Mouse (Mus musculus): ENCODE measurements around the gene Kcnk10. TPM values are rescaled to one million over a fixed set of nuclear protein-coding genes. Genes with fewer than 3 reads are reported as not detected.

The Kcnk10 gene
- total and polyA plus RNA-seq, 3 experiments = 2.4 to 7.5 (median 3.8) TPM

GRCm38 (mm10) chr12:98562341-98562977 is 15.7 kb downstream of the Kcnk10 start:
- Histone ChIP-seq H3K27me3 (replicated peaks) (no peaks in the 10 kb centered on the region), H3K36me3 (replicated peaks in 1 of 2; ENCODE audit: control insufficient read depth in 1 of 2, insufficient read depth in 1 of 2, low read length in 1 of 2) (peaks cover 0 to 12% of the 10 kb centered on the region in 2 experiments), H3K9ac (ENCODE audit: insufficient read depth, low read depth) (no peak overlapping the region), H3K79me2 (replicated peaks; ENCODE audit: control insufficient read depth, extremely low read depth, insufficient read depth, poor library complexity, severe bottlenecking) (no peaks in the 10 kb centered on the region; the same call in 1 of the 2 replicates), H3K4me1 (ENCODE audit: control insufficient read depth in 1 of 2, insufficient read depth in 2 of 2) (peaks cover 5 to 25% of the 10 kb centered on the region in 2 experiments), H3K4me2 (ENCODE audit: insufficient read depth, low read depth, poor library complexity, severe bottlenecking) (no peak overlapping the region), H3K27ac (ENCODE audit: insufficient read depth, low read depth) (no peak overlapping the region), H3K9me3 (replicated peaks; ENCODE audit: low read length) (no peaks in the 10 kb centered on the region), H3K4me3 (replicated peaks in 1 of 3; ENCODE audit: low read depth in 2 of 3, low read length in 2 of 3, poor library complexity in 1 of 3) (no peak overlapping the region)
- dilution Hi-C loops (cut with MboI; ENCODE audit: extremely low pct_ligation_motif_present, extremely low pct_unique_long_range_greater_than_20kb, low sequenced_read_pairs) = no loop called here
- DNase-seq (ENCODE audit: extremely low read depth) = no peak
- in situ Hi-C loops (cut with MboI; ENCODE audit: low pct_ligation_motif_present, low pct_unique_long_range_greater_than_20kb, low sequenced_read_pairs) = no loop called here
- TF ChIP-seq MAZ (IDR thresholded peaks at IDR 0.05; ENCODE audit: low read depth, low read length) (no peak), TBP (conservative IDR thresholded peaks at IDR 0.05; ENCODE audit: low read depth, low read length) (no peak), TCF12 (IDR thresholded peaks at IDR 0.05; ENCODE audit: low read depth, low read length) (no peak), JUND (conservative IDR thresholded peaks at IDR 0.05; ENCODE audit: low read depth, low read length) (no peak), ZKSCAN1 (IDR thresholded peaks at IDR 0.05; ENCODE audit: borderline replicate concordance, low read depth, low read length) (no peak), NRF1 (IDR thresholded peaks at IDR 0.05; ENCODE audit: low read depth, low read length) (no peak), MAX (IDR thresholded peaks at IDR 0.05; ENCODE audit: low read length) (no peak), BHLHE40 (IDR thresholded peaks at IDR 0.05; ENCODE audit: low read depth, low read length) (no peak), MYC (IDR thresholded peaks at IDR 0.05; ENCODE audit: low read depth, low read length) (no peak), ZC3H11A (IDR thresholded peaks at IDR 0.05; ENCODE audit: low read depth, low read length) (no peak), ZNF384 (IDR thresholded peaks at IDR 0.05; ENCODE audit: low read depth, low read length) (no peak), POLR2AphosphoS2 (IDR thresholded peaks at IDR 0.05; ENCODE audit: low read depth, low read length) (no peak)

DNA sequence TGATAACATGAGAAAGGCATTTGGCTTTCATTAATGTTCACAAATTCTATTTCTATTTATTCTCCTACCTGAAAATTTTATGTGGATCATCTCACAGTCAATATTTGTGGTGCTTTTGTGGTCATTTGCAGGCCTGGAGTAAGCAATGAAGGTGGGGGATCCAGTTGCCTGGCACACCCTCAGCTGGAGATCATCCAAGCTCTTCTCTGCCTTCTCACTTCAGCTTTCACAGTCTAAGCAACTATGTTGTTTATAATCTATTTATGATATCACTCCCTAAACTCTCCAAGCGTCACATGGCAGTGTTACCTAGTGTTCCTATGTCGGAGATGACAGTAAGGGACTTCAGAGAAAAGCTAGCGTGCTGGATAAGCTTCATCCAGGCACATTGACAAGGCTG is 18.1 kb downstream of the Kcnk10 start:
- H3K9me3 ChIP-seq (replicated peaks; ENCODE audit: low read length) = no peaks in the 10 kb centered on the region
- peaks cover 4 to 10% of the 10 kb centered on the region in 2 experiments; a peak in 3 of 4 replicates for H3K4me1 ChIP-seq (ENCODE audit: control insufficient read depth in 1 of 2, insufficient read depth in 2 of 2)
- no peak overlapping the region for H3K27ac ChIP-seq (ENCODE audit: insufficient read depth, low read depth)
- peaks cover 0 to 12% of the 10 kb centered on the region in 2 experiments for H3K36me3 ChIP-seq (replicated peaks in 1 of 2; ENCODE audit: control insufficient read depth in 1 of 2, insufficient read depth in 1 of 2, low read length in 1 of 2)
- dilution Hi-C loops (cut with MboI; ENCODE audit: extremely low pct_ligation_motif_present, extremely low pct_unique_long_range_greater_than_20kb, low sequenced_read_pairs) = no loop called here
- H3K79me2 ChIP-seq (replicated peaks; ENCODE audit: control insufficient read depth, extremely low read depth, insufficient read depth, poor library complexity, severe bottlenecking) = no peaks in the 10 kb centered on the region
- in situ Hi-C loops (cut with MboI; ENCODE audit: low pct_ligation_motif_present, low pct_unique_long_range_greater_than_20kb, low sequenced_read_pairs) = no loop called here
- DNase-seq (ENCODE audit: extremely low read depth) = no peak
- H3K9ac ChIP-seq (ENCODE audit: insufficient read depth, low read depth) = no peak overlapping the region
- H3K4me3 ChIP-seq (replicated peaks in 1 of 3; ENCODE audit: low read depth in 2 of 3, low read length in 2 of 3, poor library complexity in 1 of 3) = no peak overlapping the region
- no peaks in the 10 kb centered on the region for H3K27me3 ChIP-seq (replicated peaks)
- TF ChIP-seq ZC3H11A (IDR thresholded peaks at IDR 0.05; ENCODE audit: low read depth, low read length) (no peak), MAX (IDR thresholded peaks at IDR 0.05; ENCODE audit: low read length) (no peak), USF1 (IDR thresholded peaks at IDR 0.05; ENCODE audit: low read depth, low read length) (no peak), MAFK (IDR thresholded peaks at IDR 0.05; ENCODE audit: insufficient replicate concordance, low read length) (no peak), NELFE (IDR thresholded peaks at IDR 0.05; ENCODE audit: low read depth, low read length) (no peak), POLR2AphosphoS2 (IDR thresholded peaks at IDR 0.05; ENCODE audit: low read depth, low read length) (no peak), CTCF (conservative IDR thresholded peaks at IDR 0.05 in 1 of 2, IDR thresholded peaks at IDR 0.05 in 1 of 2; ENCODE audit: low read depth in 2 of 2, low read length in 2 of 2) (no peak), NRF1 (IDR thresholded peaks at IDR 0.05; ENCODE audit: low read depth, low read length) (no peak), RAD21 (IDR thresholded peaks at IDR 0.05; ENCODE audit: low read depth, low read length) (no peak), USF2 (conservative IDR thresholded peaks at IDR 0.05; ENCODE audit: low read depth, low read length) (no peak), ETS1 (conservative IDR thresholded peaks at IDR 0.05; ENCODE audit: low read depth, low read length) (no peak), BHLHE40 (IDR thresholded peaks at IDR 0.05; ENCODE audit: low read depth, low read length) (no peak), TCF12 (IDR thresholded peaks at IDR 0.05; ENCODE audit: low read depth, low read length) (no peak), GABPA (IDR thresholded peaks at IDR 0.05; ENCODE audit: insufficient replicate concordance, low read depth, low read length) (no peak), MEF2A (IDR thresholded peaks at IDR 0.05; ENCODE audit: borderline replicate concordance, low read depth, low read length) (no peak), ZMIZ1 (IDR thresholded peaks at IDR 0.05; ENCODE audit: low read depth, low read length) (no peak), JUN (IDR thresholded peaks at IDR 0.05; ENCODE audit: insufficient read depth, low read depth, low read length) (no peak), SIN3A (IDR thresholded peaks at IDR 0.05; ENCODE audit: low read length) (no peak), PAX5 (IDR thresholded peaks at IDR 0.05; ENCODE audit: low read length) (no peak), IRF4 (IDR thresholded peaks at IDR 0.05; ENCODE audit: low read depth, low read length) (no peak)
- no peak overlapping the region for H3K4me2 ChIP-seq (ENCODE audit: insufficient read depth, low read depth, poor library complexity, severe bottlenecking)

Measured in CH12.LX (cell line).